Mouse (Mus musculus) frontal cortex, postnatal 25 days (tissue): Measurements from ENCODE around the gene Cpeb1.
"Not testable (repeated sequence)": the region's sequence is repeated elsewhere in the genome, so short reads cannot be mapped to it uniquely, and the experiment has no call there.

Experiments
- DNase-seq, 2 experiments: peaks; one replicate each; pipeline ENCODE4 v3.0.0; 2022; ENCODE audit warnings: low spot score in 2 of 2

Cpeb1 gene

DNA sequence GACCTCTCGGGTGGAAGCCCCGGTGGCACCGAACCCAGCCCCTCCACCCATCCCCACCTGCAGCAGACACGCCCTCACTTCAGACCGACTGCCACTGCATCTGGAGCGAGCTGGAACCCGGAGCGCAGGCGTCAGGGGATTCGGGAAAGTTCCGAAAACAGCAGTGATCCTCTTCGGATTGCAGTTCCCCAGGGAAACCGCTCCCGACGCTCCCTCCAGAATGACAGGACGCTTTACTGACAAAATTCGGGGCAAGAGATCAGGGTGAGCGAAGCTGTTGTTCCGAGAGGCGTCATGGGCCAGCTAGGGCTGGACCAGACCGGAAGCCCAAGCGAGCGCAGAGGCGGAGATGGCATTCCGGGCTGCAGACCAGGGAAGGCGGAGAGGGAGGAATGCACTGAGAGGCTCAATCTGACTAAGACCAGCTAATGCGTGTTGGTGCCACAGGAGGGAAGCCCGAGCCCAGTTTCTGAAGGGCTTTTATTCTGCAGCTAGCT, at the start of gene Cpeb1:
Cpeb1 (minus strand) TSS at position 311 of the 497 bp plus-strand sequence.
- peak; percentile 28 to 58 for DNase-seq

- no peak for DNase-seq
Measured at GRCm38 (mm10) chr7:81501050-81501449, 45.8 kb upstream of the Cpeb1 start.

DNA sequence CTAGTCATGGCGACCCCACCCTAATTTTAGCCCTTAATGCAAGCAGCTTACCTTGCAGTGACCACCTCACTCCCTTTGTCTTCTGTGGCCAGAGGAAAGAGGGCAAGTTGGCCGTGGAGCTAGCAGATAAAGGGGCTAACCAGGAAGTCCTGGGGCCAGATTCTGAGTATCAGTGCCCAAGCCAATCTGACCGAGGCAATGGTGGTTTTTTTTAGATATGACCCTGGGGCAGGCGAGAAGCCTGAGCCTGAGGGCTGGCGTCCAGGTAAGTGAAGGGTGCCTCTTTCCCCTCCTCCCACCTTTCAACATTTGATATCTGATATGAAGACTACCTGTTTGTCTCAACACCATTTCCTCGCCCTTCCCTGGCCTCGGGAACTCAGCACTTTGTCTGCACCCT, 42.9 kb upstream of the Cpeb1 start, which contains the start of gene BC048679:
BC048679 (minus strand) TSS at position 101 of the 400 bp plus-strand sequence.
- DNase-seq, result no peak

DNA sequence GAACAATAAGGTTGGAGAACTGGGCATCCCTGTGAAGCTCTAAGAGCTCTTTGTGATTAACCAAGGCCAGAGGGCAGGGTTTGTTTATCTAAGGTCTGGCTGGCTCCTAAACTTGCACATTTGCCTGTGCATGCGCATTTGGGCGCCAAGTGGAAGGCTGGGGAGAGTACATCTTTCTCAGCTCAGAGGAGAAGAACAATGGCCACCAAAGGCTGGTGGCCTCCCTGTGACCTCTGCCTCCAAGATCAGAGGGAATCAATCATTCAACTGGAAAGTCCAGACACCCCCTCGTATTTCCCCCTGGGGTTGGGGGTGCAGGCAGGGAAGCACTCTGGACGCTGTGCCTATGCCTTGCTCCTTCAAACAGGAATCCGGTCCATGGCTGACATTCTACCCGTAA, 41.9 kb upstream of the Cpeb1 start:
- DNase-seq, result no peak

GRCm38 (mm10) chr7:81493331-81494021, 38.2 kb upstream of the Cpeb1 start, which contains the start of gene Ap3b2:
Gene Ap3b2, minus strand, starts transcription at chr7:81493925.
- DNase-seq, result peak; percentile 60 to 70

- DNase-seq, result no peak
Measured at GRCm38 (mm10) chr7:81492628-81493027, 37.4 kb upstream of the Cpeb1 start.

DNA sequence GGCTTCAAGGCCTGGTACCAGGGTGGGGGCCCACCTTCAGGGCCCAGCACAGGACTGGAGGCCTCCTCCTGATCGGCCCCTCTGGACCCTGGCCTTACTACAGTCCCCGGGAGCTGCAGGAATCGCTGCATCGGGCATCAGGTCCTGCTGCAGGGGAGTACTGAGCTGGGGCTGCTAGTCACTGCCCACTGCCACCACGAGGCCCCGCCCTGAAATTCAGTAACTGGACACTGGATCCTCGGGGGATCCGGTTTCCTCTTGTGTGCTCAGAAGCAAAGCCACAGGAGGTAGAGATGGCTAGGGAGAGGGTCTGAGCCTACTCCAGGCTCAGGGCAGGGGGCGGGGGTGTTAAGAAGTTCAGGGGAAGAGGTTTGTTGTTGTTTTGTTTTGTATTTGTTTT, 34.4 kb upstream of the Cpeb1 start:
- no peak for DNase-seq

- no peak for DNase-seq
Measured at GRCm38 (mm10) chr7:81480800-81481199, 25.5 kb upstream of the Cpeb1 start.

- DNase-seq, result no peak
Measured at GRCm38 (mm10) chr7:81479531-81480090, 24.3 kb upstream of the Cpeb1 start.

GRCm38 (mm10) chr7:81478261-81478660, 23.0 kb upstream of the Cpeb1 start:
- not testable (repeated sequence) for DNase-seq

DNA sequence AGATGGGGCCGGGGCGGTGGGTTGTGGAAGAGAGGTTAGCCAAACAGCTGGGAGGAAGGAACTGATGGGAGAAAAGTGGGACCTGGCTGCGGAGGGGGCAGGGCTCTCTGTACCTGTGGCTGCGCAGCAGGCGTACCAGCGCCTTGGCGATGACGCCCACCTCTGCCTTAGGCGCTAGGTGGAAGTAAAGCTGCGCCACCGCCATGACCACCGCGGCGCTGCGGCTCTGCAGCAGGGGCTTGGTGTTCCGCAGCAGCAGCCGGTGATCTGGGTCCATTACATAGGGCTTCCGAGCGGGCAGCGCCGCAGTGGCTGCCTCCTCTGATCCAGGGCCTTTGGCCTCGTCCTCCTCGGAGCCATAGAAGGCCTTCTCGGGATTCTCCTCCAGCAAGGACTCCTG, 21.6 kb upstream of the Cpeb1 start:
- no peak for DNase-seq

DNA sequence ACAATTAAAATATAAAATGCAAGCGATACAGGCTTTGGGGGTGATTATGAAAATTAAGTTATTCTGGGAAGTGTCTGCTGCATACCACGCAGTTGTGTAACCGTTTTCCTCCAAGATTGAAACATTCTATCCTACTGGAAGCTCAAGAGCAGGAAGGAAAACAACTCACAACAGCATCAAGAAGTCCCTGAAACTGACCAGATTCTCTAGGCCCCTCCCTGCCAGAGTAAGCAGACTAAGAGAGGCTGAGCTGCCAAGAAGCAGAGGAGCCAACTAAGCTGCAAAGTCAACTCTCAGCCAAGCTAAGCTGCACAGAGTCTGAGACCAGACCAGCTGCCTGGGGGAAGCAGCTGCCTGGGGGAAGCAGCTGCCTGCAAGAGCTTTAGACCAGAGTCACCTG, 20.0 kb upstream of the Cpeb1 start:
- no peak for DNase-seq

- no peak for DNase-seq
Measured at GRCm38 (mm10) chr7:81464906-81465450, 9.7 kb upstream of the Cpeb1 start.

- no peak for DNase-seq
Measured at GRCm38 (mm10) chr7:81464116-81464515, 8.9 kb upstream of the Cpeb1 start.

DNA sequence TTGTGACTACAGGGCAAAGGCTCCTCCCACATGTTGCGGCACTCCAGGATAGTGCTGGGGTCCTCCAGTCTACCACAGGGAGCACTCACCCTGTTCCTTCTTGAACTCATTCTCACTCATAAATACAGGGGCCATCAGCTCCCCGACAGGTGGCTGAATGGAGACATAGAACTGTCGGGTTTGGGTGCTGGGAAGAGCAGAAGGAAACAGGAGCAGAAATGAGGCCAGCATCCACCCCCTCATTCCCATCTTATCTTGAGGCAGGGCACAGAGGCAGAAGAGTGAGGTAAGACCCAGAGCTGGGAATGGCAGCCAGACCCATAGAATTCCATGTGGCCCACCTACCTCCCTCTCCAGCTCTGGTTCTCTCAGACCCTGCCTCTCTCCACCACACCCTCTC, 7.5 kb upstream of the Cpeb1 start:
- peak in 1 of 2 experiments; percentile 2 for DNase-seq

- DNase-seq, result peak; percentile 36 to 50
Measured at GRCm38 (mm10) chr7:81454331-81455039, 780 bp downstream of the Cpeb1 start.

DNA sequence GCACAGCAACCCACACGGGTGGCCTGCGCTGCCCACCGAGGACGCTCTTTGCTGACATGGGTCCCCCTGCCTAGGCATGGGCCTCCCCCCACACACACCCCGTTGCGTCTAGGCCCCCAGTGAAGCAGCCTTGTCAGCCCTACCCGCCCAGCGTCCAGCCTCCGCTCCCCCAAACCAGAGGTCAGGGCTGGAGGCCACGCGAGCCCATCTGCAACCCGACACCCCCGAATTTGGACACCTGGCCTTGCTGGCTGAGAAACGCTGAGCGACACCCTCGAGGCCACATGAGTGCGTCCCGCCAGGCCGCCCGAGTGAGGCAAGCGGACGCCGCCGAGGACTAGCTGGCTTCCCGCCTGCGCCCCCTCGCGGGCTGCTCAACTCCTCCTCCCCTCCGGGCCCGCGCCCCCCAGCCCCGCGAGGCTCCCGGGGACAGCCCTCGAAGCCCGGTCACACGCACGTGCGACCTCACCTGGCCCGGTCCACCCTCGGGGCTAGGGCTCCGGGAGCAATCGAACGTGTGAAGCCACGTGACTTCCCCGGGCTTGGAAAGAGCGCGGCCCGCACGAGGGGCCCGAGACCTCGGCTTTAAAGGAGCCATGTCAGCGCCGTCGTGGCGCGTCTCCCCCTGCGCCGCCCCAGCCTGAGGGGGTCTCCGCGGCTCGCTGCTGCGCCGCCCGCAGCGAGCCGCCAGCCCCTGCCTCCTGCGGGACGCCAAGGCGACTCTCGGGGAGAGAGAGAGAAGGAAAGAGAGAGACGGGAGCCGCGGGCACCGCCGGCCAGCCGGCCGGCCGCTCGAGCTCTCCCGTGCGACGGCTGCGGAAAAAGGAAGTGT, 1.6 kb downstream of the Cpeb1 start:
- no peak for DNase-seq

GRCm38 (mm10) chr7:81452971-81453441, 2.3 kb downstream of the Cpeb1 start:
- no peak for DNase-seq

- DNase-seq, result no peak
Measured at GRCm38 (mm10) chr7:81398957-81399356, 56.3 kb downstream of the Cpeb1 start.

DNA sequence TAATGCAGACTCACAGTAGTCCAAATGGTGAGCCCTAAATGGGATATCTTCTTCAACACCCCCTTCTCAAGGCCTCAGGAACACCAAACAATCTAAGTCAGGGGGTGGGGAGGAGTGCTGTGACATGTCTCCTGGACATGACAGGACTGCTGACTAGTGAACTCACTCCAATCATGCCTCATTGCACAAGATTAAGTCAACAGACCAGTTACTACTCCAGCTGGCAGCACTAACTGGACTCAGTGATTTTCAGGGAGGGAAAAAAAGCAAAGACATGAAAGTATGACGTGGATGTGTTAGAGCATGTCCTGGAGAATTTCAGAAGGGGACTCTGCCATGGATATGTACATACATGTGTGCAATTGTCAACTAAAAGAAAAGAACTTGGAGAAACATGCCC, 75.9 kb downstream of the Cpeb1 start:
- no peak for DNase-seq

- peak in 1 of 2 experiments; percentile 63 for DNase-seq
Measured at GRCm38 (mm10) chr7:81372337-81372920, 82.8 kb downstream of the Cpeb1 start.
